Mouse (Mus musculus) embryonic facial prominence, embryonic 12.5 days (tissue): ENCODE results near the gene B3galt4. TPM values are rescaled to one million over a fixed set of nuclear protein-coding genes. Genes with fewer than 3 reads are reported as not detected.
"Not testable (repeated sequence)": the region's sequence is repeated elsewhere in the genome, so short reads cannot be mapped to it uniquely, and the experiment has no call there.

Experiments
- ATAC-seq: fragments of 200-750 bp; cut with Nextera tagmentation; 2 replicates; pipeline ENCODE4 v1.8.0; 2017; ENCODE audit not compliant: insufficient number of reproducible peaks, insufficient read depth, low FRiP score, low TSS enrichment
- H3K27ac ChIP-seq: fragments of 300-500 bp; sonication (generic); 2 replicates; pipeline ENCODE4 v1.5.1; 2016; ENCODE audit warnings: mild to moderate bottlenecking
- H3K27me3 ChIP-seq: fragments of 300-500 bp; sonication (generic); 2 replicates; pipeline ENCODE4 v1.6.1; 2016; ENCODE audit warnings: mild to moderate bottlenecking, moderate library complexity
- H3K36me3 ChIP-seq: fragments of 300-500 bp; sonication (generic); 2 replicates; pipeline ENCODE4 v1.6.1; 2016; ENCODE audit warnings: mild to moderate bottlenecking
- H3K4me1 ChIP-seq: fragments of 300-500 bp; sonication (generic); 2 replicates; pipeline ENCODE4 v1.6.1; 2016
- H3K4me2 ChIP-seq: fragments of 300-500 bp; sonication (generic); replicated peaks from 2 replicates; pipeline ENCODE4 v1.6.1; 2016; ENCODE audit warnings: mild to moderate bottlenecking, moderate library complexity
- H3K4me3 ChIP-seq: fragments of 300-500 bp; sonication (generic); 2 replicates; pipeline ENCODE4 v1.5.1; 2016; ENCODE audit warnings: mild to moderate bottlenecking
- H3K9ac ChIP-seq: fragments of 300-500 bp; sonication (generic); 2 replicates; pipeline ENCODE4 v1.6.1; 2016; ENCODE audit warnings: mild to moderate bottlenecking, moderate library complexity
- H3K9me3 ChIP-seq: fragments of 300-500 bp; sonication (generic); 2 replicates; pipeline ENCODE4 v1.6.1; 2016; ENCODE audit warnings: mild to moderate bottlenecking, moderate library complexity
- WGBS: fragments of 180-500 bp; shearing (Covaris S2); methylation state at CpG from one replicate; pipeline ENCODE4 v1.1.7; 2016; 5-methylcytosine and 5-hydroxymethylcytosine counted together
- polyA plus RNA-seq: library from polyadenylated mRNA; unstranded; fragments of >200 nt; fragmentation: Nextera tagmentation; extraction: Ambion mirVana; gene quantifications from 2 replicates; pipeline ENCODE4 v1.2.1, GENCODE M21; 2016

Gene B3galt4
- 5.5 and 6.3 TPM in 2 replicates for polyA plus RNA-seq

GRCm38 (mm10) chr17:33951021-33951946, at the start of gene B3galt4:
B3galt4 (minus strand) TSS chr17:33951488.
- peak within 1 kb of the TSS; percentile 44 for H3K4me3 ChIP-seq
- peak within 1 kb of the TSS; percentile 87 for H3K4me2 ChIP-seq
- peak within 1 kb of the TSS; percentile 67 for H3K9ac ChIP-seq
- peak; percentile 78 for ATAC-seq
- no peaks in the 10 kb centered on the region for H3K9me3 ChIP-seq
- H3K27ac ChIP-seq: peak within 1 kb of the TSS; percentile 93
- peaks cover 60% of the 10 kb centered on the region for H3K36me3 ChIP-seq
- WGBS: 1% methylated on average over 45 of the region's 45 CpGs
- H3K27me3 ChIP-seq: no peaks in the 10 kb centered on the region
- peaks cover 49% of the 10 kb centered on the region for H3K4me1 ChIP-seq

GRCm38 (mm10) chr17:34000796-34001195, 49.5 kb upstream of the B3galt4 start:
- not testable (repeated sequence) for H3K9ac ChIP-seq, H3K27ac ChIP-seq, H3K36me3 ChIP-seq, ATAC-seq, H3K9me3 ChIP-seq, H3K4me1 ChIP-seq, H3K4me2 ChIP-seq
- WGBS: 55% methylated on average over 2 of the region's 2 CpGs
- H3K27me3 ChIP-seq: peaks cover 58% of the 10 kb centered on the region
- H3K4me3 ChIP-seq: peak overlapping the region; percentile 47; the same call in 1 of the 2 replicates

GRCm38 (mm10) chr17:34000150-34000537, 48.9 kb upstream of the B3galt4 start, which contains the start of gene H2-K1:
H2-K1 (minus strand) TSS chr17:34000347.
- no peaks in the 10 kb centered on the region for H3K9me3 ChIP-seq
- WGBS: 1% methylated on average over 30 of the region's 30 CpGs
- peak within 1 kb of the TSS; percentile 92 for H3K4me2 ChIP-seq
- H3K9ac ChIP-seq: peak within 1 kb of the TSS; percentile 39
- H3K36me3 ChIP-seq: no peaks in the 10 kb centered on the region
- peaks cover 9% of the 10 kb centered on the region; the same call in 1 of the 2 replicates for H3K4me1 ChIP-seq
- peaks cover 54% of the 10 kb centered on the region for H3K27me3 ChIP-seq
- no peak within 1 kb of the TSS for H3K27ac ChIP-seq
- ATAC-seq: peak; percentile 72; the same call in 1 of the 2 replicates
- H3K4me3 ChIP-seq: peak within 1 kb of the TSS; percentile 47

GRCm38 (mm10) chr17:33999341-34000149, 48.3 kb upstream of the B3galt4 start:
- no peak for ATAC-seq
- Histone ChIP-seq H3K36me3 (no peaks in the 10 kb centered on the region), H3K9ac (peak overlapping the region; percentile 39), H3K27ac (no peak overlapping the region), H3K4me2 (peak overlapping the region; percentile 92), H3K9me3 (no peaks in the 10 kb centered on the region), H3K27me3 (peaks cover 54% of the 10 kb centered on the region), H3K4me3 (peak overlapping the region; percentile 47), H3K4me1 (peaks cover 9% of the 10 kb centered on the region; the same call in 1 of the 2 replicates)
- WGBS: 3% methylated on average over 87 of the region's 87 CpGs

- H3K9me3 ChIP-seq, H3K36me3 ChIP-seq, H3K4me3 ChIP-seq, H3K4me1 ChIP-seq, ATAC-seq, H3K9ac ChIP-seq, H3K27ac ChIP-seq, H3K4me2 ChIP-seq: not testable (repeated sequence)
- H3K27me3 ChIP-seq: peaks cover 54% of the 10 kb centered on the region
- WGBS: 53% methylated on average over 5 of the region's 5 CpGs
Observed at GRCm38 (mm10) chr17:33998697-33999096, 47.4 kb upstream of the B3galt4 start.

GRCm38 (mm10) chr17:33997025-33997424, 45.7 kb upstream of the B3galt4 start:
- not testable (repeated sequence) for H3K9ac ChIP-seq, H3K9me3 ChIP-seq, H3K4me1 ChIP-seq, H3K4me3 ChIP-seq, ATAC-seq, H3K27ac ChIP-seq, H3K36me3 ChIP-seq, H3K4me2 ChIP-seq
- H3K27me3 ChIP-seq: peaks cover 49% of the 10 kb centered on the region
- 86% methylated on average over 2 of the region's 2 CpGs for WGBS

GRCm38 (mm10) chr17:33995651-33996050, 44.4 kb upstream of the B3galt4 start:
- Histone ChIP-seq H3K4me2 (no peak overlapping the region), H3K4me3 (no peak overlapping the region), H3K4me1 (peaks cover 9% of the 10 kb centered on the region; the same call in 1 of the 2 replicates), H3K9ac (no peak overlapping the region), H3K36me3 (no peaks in the 10 kb centered on the region), H3K27ac (no peak overlapping the region), H3K27me3 (peaks cover 36% of the 10 kb centered on the region), H3K9me3 (no peaks in the 10 kb centered on the region)
- ATAC-seq: no peak
- 63% methylated on average over 3 of the region's 3 CpGs for WGBS

GRCm38 (mm10) chr17:33994959-33995358, 43.7 kb upstream of the B3galt4 start:
- 81% methylated on average over 8 of the region's 8 CpGs for WGBS
- no peak for ATAC-seq
- H3K4me2 ChIP-seq: no peak overlapping the region

GRCm38 (mm10) chr17:33991788-33992664, 40.7 kb upstream of the B3galt4 start:
- H3K4me1 ChIP-seq: no peaks in the 10 kb centered on the region
- H3K4me3 ChIP-seq: no peak overlapping the region
- no peak for ATAC-seq
- no peaks in the 10 kb centered on the region for H3K9me3 ChIP-seq
- 32% methylated on average over 10 of the region's 10 CpGs for WGBS
- H3K27ac ChIP-seq: no peak overlapping the region
- no peak overlapping the region for H3K4me2 ChIP-seq
- H3K27me3 ChIP-seq: peaks cover 4% of the 10 kb centered on the region; the same call in 1 of the 2 replicates
- H3K36me3 ChIP-seq: no peaks in the 10 kb centered on the region
- H3K9ac ChIP-seq: no peak overlapping the region

More at GRCm38 (mm10) chr17:33994959-33995358, 43.7 kb upstream of the B3galt4 start:
- Histone ChIP-seq H3K4me3 (no peak overlapping the region), H3K4me1 (peaks cover 7% of the 10 kb centered on the region; the same call in 1 of the 2 replicates), H3K36me3 (no peaks in the 10 kb centered on the region), H3K9ac (no peak overlapping the region), H3K9me3 (no peaks in the 10 kb centered on the region), H3K27me3 (peaks cover 29% of the 10 kb centered on the region), H3K27ac (no peak overlapping the region)

GRCm38 (mm10) chr17:33982136-33982535, 30.8 kb upstream of the B3galt4 start:
- not testable (repeated sequence) for ATAC-seq, H3K36me3 ChIP-seq, H3K9me3 ChIP-seq, H3K27ac ChIP-seq, H3K4me1 ChIP-seq, H3K9ac ChIP-seq
- peaks cover 35% of the 10 kb centered on the region for H3K27me3 ChIP-seq
- H3K4me2 ChIP-seq: peak overlapping the region; percentile 53
- peak overlapping the region; percentile 48 for H3K4me3 ChIP-seq
- WGBS: 13% methylated on average over 8 of the region's 8 CpGs
